Mouse (Mus musculus) layer of hippocampus, postnatal 25 days (tissue): Measurements from ENCODE around the gene Ugdh. TPM values are rescaled to one million over a fixed set of nuclear protein-coding genes. Genes with fewer than 3 reads are reported as not detected.
A peak's percentile ranks its signal among the peaks of the same experiment; 100 is the strongest.

ENCODE experiments used
- DNase-seq, 2 experiments: peaks; one replicate each; pipeline ENCODE4 v3.0.0; 2022; ENCODE audit warnings: mixed read lengths in 2 of 2, low spot score in 1 of 2; ENCODE audit errors: extremely low spot score in 1 of 2
- total RNA-seq, 2 experiments: library from RNA; stranded (reverse); gene quantifications; 2 replicates each; pipeline ENCODE4 v1.2.3; 2021

The Ugdh gene
- total RNA-seq, 2 experiments from 2014 or later, result 27.8 to 29.1 TPM

DNA sequence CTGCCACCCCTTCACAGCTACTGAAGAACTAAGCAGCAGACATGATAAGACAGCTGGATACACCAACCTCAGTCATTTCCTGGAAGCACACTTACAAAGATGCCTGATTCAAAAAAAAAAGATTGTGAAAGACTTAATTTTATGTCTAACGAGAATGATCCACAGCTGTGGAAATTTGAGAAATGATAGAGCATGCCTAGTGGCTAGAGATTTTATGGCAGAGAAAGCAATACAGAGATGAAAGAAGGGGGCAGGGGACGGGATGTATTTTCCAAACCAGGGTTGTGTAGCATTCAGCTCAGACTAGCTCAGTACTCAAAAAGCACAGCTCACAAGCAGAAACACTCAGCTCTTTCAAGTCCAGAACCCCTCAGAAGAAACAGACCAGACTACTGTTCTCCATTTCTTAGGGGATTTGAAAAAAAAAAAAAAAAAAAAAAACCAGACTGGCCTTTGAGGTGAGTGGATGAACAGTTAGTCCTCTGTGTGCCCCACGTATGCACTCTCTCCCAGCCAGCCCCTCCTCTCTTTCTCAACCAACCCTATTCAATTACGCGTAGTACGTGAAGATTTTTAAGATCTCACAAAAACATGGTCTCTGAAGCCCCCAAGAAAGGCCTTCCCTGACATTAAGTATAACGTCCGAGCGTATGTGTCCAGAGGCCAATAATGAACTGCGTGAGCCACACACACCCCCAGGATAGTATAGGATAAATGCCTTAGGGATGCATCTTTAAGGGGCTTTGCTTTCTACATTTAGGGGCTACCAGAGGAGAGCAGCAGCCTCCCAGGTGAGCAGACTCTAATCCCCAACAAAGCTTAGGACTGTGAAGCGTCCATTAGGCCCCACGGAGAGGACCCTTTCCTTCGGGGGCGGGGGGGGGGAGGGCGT, 1.0 kb downstream of the Ugdh start:
- no peak for DNase-seq

- DNase-seq, result no peak
These were observed 6.3 kb downstream of the Ugdh start for GRCm38 (mm10) chr5:65429441-65429840.

- no peak for DNase-seq
These were observed 7.4 kb downstream of the Ugdh start for GRCm38 (mm10) chr5:65428321-65428720.

GRCm38 (mm10) chr5:65425251-65425650, 10.5 kb downstream of the Ugdh start:
- no peak for DNase-seq

GRCm38 (mm10) chr5:65424215-65424614, 11.5 kb downstream of the Ugdh start:
- DNase-seq, result no peak

DNA sequence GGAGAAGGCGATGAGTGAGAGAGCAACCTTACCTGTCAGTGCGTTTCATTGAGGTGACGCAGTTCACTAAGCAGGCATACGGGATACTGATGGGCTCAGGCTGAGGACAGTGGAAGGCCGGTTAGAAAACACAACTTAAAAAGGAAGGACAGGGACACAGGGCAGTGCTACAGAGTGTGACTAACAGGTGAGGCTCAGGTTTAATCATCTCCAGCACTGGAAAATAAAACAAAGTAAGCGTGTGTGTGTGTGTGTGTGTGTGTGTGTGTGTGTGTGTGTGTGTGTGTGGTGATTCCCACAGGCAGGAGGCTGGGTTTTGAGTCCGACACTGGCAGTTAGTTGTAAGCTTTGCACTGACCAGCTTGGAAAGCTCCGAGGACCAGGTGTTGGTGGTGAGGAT, 12.9 kb downstream of the Ugdh start:
- no peak for DNase-seq

- no peak for DNase-seq
These were observed 14.9 kb downstream of the Ugdh start for GRCm38 (mm10) chr5:65420822-65421221.

DNA sequence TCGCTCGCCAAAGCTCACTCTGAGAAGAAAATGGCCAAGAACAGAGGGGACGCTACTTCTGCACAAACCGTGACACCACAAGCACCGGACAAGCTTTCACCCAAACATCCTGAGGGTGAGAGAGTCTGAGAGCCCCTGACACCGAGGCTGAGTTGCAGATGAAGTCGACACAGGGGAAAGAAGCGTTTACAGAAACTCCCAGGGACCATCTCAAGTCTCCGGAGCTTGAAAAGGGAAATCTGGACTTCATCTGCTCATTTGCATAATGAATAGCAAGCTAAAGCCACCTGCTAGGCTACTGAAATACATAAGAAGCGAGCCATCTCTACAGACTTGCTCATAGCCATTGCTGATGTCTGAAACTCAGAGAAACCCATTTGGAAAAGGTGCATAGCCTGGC, 16.6 kb downstream of the Ugdh start:
- DNase-seq, result no peak

GRCm38 (mm10) chr5:65415653-65416458, 19.9 kb downstream of the Ugdh start:
- no peak for DNase-seq

DNA sequence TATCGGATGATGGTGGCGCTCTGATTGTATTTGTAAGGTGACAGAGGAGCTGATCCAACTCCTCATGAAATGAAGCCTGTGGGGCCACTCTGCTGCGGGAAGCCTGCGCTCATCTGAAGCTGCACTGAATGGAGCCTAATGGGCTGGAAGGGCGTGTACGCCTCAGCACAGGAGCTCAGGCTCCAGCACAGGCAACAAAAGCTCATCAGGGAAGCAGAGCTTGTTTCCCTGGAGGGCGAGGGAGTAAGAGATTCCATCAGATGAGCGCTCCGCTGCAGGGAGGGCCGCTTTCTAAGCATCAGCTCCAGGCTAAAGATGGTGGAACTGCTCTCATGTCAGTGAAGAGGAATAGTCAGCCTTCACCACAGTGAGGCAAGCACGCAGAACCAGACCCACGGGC, 27.8 kb downstream of the Ugdh start:
- DNase-seq, result no peak

DNA sequence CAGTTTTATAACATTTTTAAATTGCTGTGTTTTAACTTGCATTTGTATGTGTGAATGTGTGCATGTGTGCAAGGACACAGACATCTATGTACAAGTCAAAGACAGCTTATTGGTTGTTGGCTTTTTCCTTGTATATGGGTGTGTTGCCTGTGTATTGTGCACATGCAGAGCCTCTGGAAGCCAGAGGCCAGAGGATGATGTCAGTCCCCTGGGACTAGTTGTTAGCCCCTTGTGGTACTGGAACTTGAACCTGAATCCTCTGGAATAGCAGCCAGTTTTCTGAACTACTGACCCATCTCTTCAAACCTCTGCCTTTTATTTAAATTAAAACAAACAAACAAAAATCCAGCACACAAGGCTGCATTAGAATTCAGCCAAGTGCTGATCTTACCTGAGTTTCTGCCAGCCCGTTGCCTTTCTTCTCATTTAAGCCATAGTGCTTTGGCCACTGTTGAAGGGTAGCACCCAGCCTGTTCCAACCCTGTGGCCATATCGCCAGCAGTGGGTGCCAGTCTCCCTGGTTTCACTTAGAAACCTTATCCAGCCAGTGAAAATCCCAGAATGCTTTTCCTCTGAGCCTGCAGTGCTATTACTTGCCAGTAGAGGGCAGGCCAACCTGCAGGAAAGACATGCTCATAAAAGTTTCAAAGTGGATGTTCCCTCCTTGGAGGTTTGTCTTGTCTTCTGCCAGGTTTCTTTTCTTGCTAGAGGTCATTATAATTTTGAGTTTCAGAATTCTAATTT, 34.3 kb downstream of the Ugdh start:
- peak; percentile 35 to 78 for DNase-seq

- DNase-seq, result no peak
These were observed 41.3 kb downstream of the Ugdh start for GRCm38 (mm10) chr5:65394425-65394824.

GRCm38 (mm10) chr5:65391753-65392152, 44.0 kb downstream of the Ugdh start:
- no peak for DNase-seq

- DNase-seq, result peak; percentile 99
These were observed 44.8 kb downstream of the Ugdh start, which contains the start of the genes Rpl9 and Lias for GRCm38 (mm10) chr5:65390648-65391644. Gene Rpl9, minus strand, starts transcription at chr5:65391444. Gene Lias, plus strand, starts transcription at chr5:65391497.

- DNase-seq, result no peak
These were observed 48.5 kb downstream of the Ugdh start for GRCm38 (mm10) chr5:65387008-65387867.

- DNase-seq, result no peak
These were observed 50.0 kb downstream of the Ugdh start for GRCm38 (mm10) chr5:65385704-65386103.

DNA sequence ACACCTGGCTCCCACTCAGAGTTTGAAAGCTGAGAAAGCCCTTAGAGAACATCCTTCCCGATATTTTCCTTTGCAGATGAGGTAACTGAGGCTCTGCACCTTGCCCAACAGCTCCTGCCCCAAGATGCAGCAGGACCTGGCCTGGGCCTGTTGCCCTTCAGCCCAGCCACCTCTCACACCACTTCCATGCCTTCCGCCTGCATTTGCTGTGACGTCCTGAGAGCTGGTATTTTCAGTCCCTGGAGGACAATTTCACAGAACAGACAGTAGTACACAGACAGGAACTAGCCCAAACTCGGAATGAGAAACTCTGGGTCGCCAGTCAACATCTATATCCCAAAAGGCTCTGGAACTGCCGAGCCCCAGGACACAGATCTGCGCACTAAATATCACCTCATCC, 61.0 kb downstream of the Ugdh start:
- no peak for DNase-seq

GRCm38 (mm10) chr5:65371551-65371950, 64.2 kb downstream of the Ugdh start:
- DNase-seq, result no peak

DNA sequence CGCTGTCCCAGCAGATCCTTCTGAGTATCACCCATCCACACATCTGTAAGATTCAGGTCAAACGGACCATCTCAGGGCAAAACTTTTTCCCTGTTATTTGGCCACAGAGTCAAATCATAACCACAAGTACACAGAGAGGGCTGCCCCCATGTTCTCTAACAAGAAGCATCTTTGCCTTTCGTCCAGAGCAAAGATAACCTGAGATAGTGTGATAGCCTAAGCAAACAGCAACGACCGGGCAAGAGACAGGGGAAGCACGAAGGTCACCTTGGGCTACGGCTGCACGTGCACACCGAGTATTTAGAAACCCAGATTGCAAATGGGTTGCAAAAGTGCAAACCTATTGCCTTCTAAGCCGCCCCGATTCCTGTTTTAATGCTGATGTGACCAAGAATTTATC, 67.9 kb downstream of the Ugdh start:
- no peak for DNase-seq
